ENCODE assay signal across 8 mouse cellular contexts in genomic region chr6:71823961-71824360, GRCm38 (mm10). TPM values are rescaled to one million over a fixed set of nuclear protein-coding genes. Genes with fewer than 3 reads are reported as not detected.
DNase-seq lines count a peak whose midpoint lies in the region; ATAC-seq and TF ChIP-seq lines count a peak whose summit lies in the region.

No protein-coding gene starts in this region.

- TF ChIP-seq POLR2A in limb, embryonic 14.5 days (IDR thresholded peaks at IDR 0.05; ENCODE audit: borderline replicate concordance, extremely low read depth, insufficient read depth, insufficient read length): no peak

- H3K4me1 ChIP-seq in neural tube, embryonic 11.5 days (ENCODE audit: control insufficient read depth, insufficient read depth, low read length): no peaks in the 10 kb centered on the region
- H3K4me1 ChIP-seq in forebrain, embryonic 11.5 days (replicated peaks; ENCODE audit: control insufficient read depth, insufficient read depth, low read length): no peaks in the 10 kb centered on the region
- H3K4me1 ChIP-seq in limb, embryonic 14.5 days (ENCODE audit: control insufficient read depth, insufficient read depth, low read length): peaks cover 3% of the 10 kb centered on the region
- H3K4me1 ChIP-seq in stomach, embryonic 14.5 days (ENCODE audit: control insufficient read depth, insufficient read depth, low read length): 0 out of 2 replicates have a peak, but pooled peaks cover 6% of the 10 kb centered on the region

- DNase-seq in neural tube, embryonic 11.5 days (ENCODE audit: low spot score): no peak
- DNase-seq in neural tube, embryonic 10.5 days (ENCODE audit: extremely low spot score, low spot score): no peak
- DNase-seq in forebrain, embryonic 11.5 days (ENCODE audit: low spot score): no peak
- no peak for DNase-seq in limb, embryonic 14.5 days (ENCODE audit: low spot score)
- DNase-seq in embryo, embryonic 11 days: no peak
- DNase-seq in gastrocnemius, adult 8-10 months (ENCODE audit: low spot score in 2 of 2): no peak
- DNase-seq in Muller cell, postnatal 12 days (ENCODE audit: inconsistent ontology term): no peak

- no peak overlapping the region for H3K27ac ChIP-seq in neural tube, embryonic 11.5 days (ENCODE audit: low read depth, low read length)
- H3K27ac ChIP-seq in forebrain, embryonic 11.5 days (ENCODE audit: low read depth, low read length): no peak overlapping the region
- H3K27ac ChIP-seq in limb, embryonic 14.5 days (replicated peaks; ENCODE audit: low read depth, low read length): no peak overlapping the region
- H3K27ac ChIP-seq in stomach, embryonic 14.5 days (ENCODE audit: low read length): no peak overlapping the region

- H3K27me3 ChIP-seq in neural tube, embryonic 11.5 days (ENCODE audit: control insufficient read depth, insufficient read depth, low read length): no peaks in the 10 kb centered on the region
- no peaks in the 10 kb centered on the region; the same call in 1 of the 2 replicates for H3K27me3 ChIP-seq in forebrain, embryonic 11.5 days (ENCODE audit: control insufficient read depth, insufficient read depth, low read length)
- H3K27me3 ChIP-seq in limb, embryonic 14.5 days (ENCODE audit: control insufficient read depth, insufficient read depth, low read length): no peaks in the 10 kb centered on the region
- no peaks in the 10 kb centered on the region for H3K27me3 ChIP-seq in stomach, embryonic 14.5 days (ENCODE audit: control insufficient read depth, insufficient read depth, low read length)

- peak overlapping the region; percentile 50 for H3K4me2 ChIP-seq in neural tube, embryonic 11.5 days (ENCODE audit: low read depth)
- peak overlapping the region; percentile 75 for H3K4me2 ChIP-seq in forebrain, embryonic 11.5 days (ENCODE audit: low read depth, low read length, severe bottlenecking)
- H3K4me2 ChIP-seq in limb, embryonic 14.5 days (replicated peaks; ENCODE audit: low read depth, low read length, severe bottlenecking): peak overlapping the region; percentile 69
- peak overlapping the region; percentile 73 for H3K4me2 ChIP-seq in stomach, embryonic 14.5 days (replicated peaks; ENCODE audit: low read depth, low read length)

- H3K4me3 ChIP-seq in neural tube, embryonic 11.5 days (ENCODE audit: low read depth, low read length): peak overlapping the region; percentile 65
- peak overlapping the region; percentile 58 for H3K4me3 ChIP-seq in forebrain, embryonic 11.5 days (ENCODE audit: low read depth, low read length)
- H3K4me3 ChIP-seq in limb, embryonic 14.5 days (replicated peaks; ENCODE audit: low read length): peak overlapping the region; percentile 63
- H3K4me3 ChIP-seq in stomach, embryonic 14.5 days (ENCODE audit: low read depth, low read length): peak overlapping the region; percentile 75

- H3K36me3 ChIP-seq in neural tube, embryonic 11.5 days (ENCODE audit: control insufficient read depth, insufficient read depth, low read length): no peaks in the 10 kb centered on the region
- H3K36me3 ChIP-seq in forebrain, embryonic 11.5 days (ENCODE audit: control insufficient read depth, insufficient read depth, low read length): no peaks in the 10 kb centered on the region
- H3K36me3 ChIP-seq in limb, embryonic 14.5 days (ENCODE audit: control insufficient read depth, insufficient read depth, low read length): no peaks in the 10 kb centered on the region
- H3K36me3 ChIP-seq in stomach, embryonic 14.5 days (ENCODE audit: control insufficient read depth, insufficient read depth, low read length): no peaks in the 10 kb centered on the region

- ATAC-seq in neural tube, embryonic 11.5 days (ENCODE audit: insufficient read depth, low FRiP score, low TSS enrichment): no peak
- 0 out of 2 replicates have a peak, but pooled peaks have one; percentile 19 for ATAC-seq in forebrain, embryonic 11.5 days (replicated peaks; ENCODE audit: low FRiP score)
- ATAC-seq in limb, embryonic 14.5 days (ENCODE audit: low FRiP score, low read depth): no peak
- no peak; the same call in 1 of the 2 replicates for ATAC-seq in stomach, embryonic 14.5 days (ENCODE audit: insufficient number of reproducible peaks, insufficient read depth, low FRiP score, low read depth)

- H3K9ac ChIP-seq in neural tube, embryonic 11.5 days (ENCODE audit: low read length): no peak overlapping the region; the same call in 1 of the 2 replicates
- H3K9ac ChIP-seq in forebrain, embryonic 11.5 days (ENCODE audit: low read length): peak overlapping the region; percentile 58; the same call in 1 of the 2 replicates
- H3K9ac ChIP-seq in limb, embryonic 14.5 days (ENCODE audit: low read depth, low read length, severe bottlenecking): peak overlapping the region; percentile 57; the same call in 1 of the 2 replicates
- peak overlapping the region; percentile 52; the same call in 1 of the 2 replicates for H3K9ac ChIP-seq in stomach, embryonic 14.5 days (replicated peaks; ENCODE audit: low read depth, low read length)

- 32% methylated on average over 3 of the region's 3 CpGs for WGBS in neural tube, embryonic 11.5 days
- 42% methylated on average over 3 of the region's 3 CpGs for WGBS in forebrain, embryonic 11.5 days
- WGBS in limb, embryonic 14.5 days: 30% methylated on average over 3 of the region's 3 CpGs
- 24% methylated on average over 3 of the region's 3 CpGs for WGBS in stomach, embryonic 14.5 days

- no peaks in the 10 kb centered on the region for H3K9me3 ChIP-seq in neural tube, embryonic 11.5 days (ENCODE audit: control insufficient read depth, low read length)
- H3K9me3 ChIP-seq in forebrain, embryonic 11.5 days (ENCODE audit: control insufficient read depth, low read length): no peaks in the 10 kb centered on the region
- H3K9me3 ChIP-seq in limb, embryonic 14.5 days (ENCODE audit: control insufficient read depth, low read length): no peaks in the 10 kb centered on the region
- H3K9me3 ChIP-seq in stomach, embryonic 14.5 days (ENCODE audit: control insufficient read depth, low read depth, low read length): no peaks in the 10 kb centered on the region

RNA-seq across cellular contexts. Expression of gene Mrpl35, which starts 2.8 kb away (rescaled TPM):
- polyA plus RNA-seq in neural tube, embryonic 11.5 days (2014; fragmentation: Nextera tagmentation; extraction: Ambion mirVana): 58.7 and 59.7 TPM in 2 replicates
- 56.5 and 59.4 TPM in 2 replicates for polyA plus RNA-seq in forebrain, embryonic 11.5 days (2014; fragmentation: Nextera tagmentation; extraction: Ambion mirVana)
- polyA plus RNA-seq in limb, embryonic 14.5 days (2012; rRNA removed): 13.3 and 20.4 TPM in 2 replicates
- polyA plus RNA-seq in limb, embryonic 14.5 days (2014; fragmentation: Nextera tagmentation; extraction: Ambion mirVana): 64.3 and 64.9 TPM in 2 replicates
- 60.3 and 65.8 TPM in 2 replicates for polyA plus RNA-seq in stomach, embryonic 14.5 days (2014; fragmentation: Nextera tagmentation; extraction: Ambion mirVana)
- total RNA-seq in gastrocnemius, adult 8-10 months (2022): 10 to 100 TPM; 33.5 to 42.3 (median 36.9) TPM

RNA-seq across cellular contexts. Expression of gene Immt, which starts 7.2 kb away (rescaled TPM):
- polyA plus RNA-seq in neural tube, embryonic 11.5 days (2014; fragmentation: Nextera tagmentation; extraction: Ambion mirVana): 209 and 220 TPM in 2 replicates
- polyA plus RNA-seq in forebrain, embryonic 11.5 days (2014; fragmentation: Nextera tagmentation; extraction: Ambion mirVana): 201 and 211 TPM in 2 replicates
- 62.8 and 69.8 TPM in 2 replicates for polyA plus RNA-seq in limb, embryonic 14.5 days (2012; rRNA removed)
- polyA plus RNA-seq in limb, embryonic 14.5 days (2014; fragmentation: Nextera tagmentation; extraction: Ambion mirVana): 142 and 145 TPM in 2 replicates
- 185 and 186 TPM in 2 replicates for polyA plus RNA-seq in stomach, embryonic 14.5 days (2014; fragmentation: Nextera tagmentation; extraction: Ambion mirVana)
- 100 to 1,000 TPM; 260 to 279 (median 270) TPM for total RNA-seq in gastrocnemius, adult 8-10 months (2022)
